Mouse (Mus musculus) G1E-ER4 (cell line): ENCODE measurements around the gene Olfr885. TPM values are rescaled to one million over a fixed set of nuclear protein-coding genes. Genes with fewer than 3 reads are reported as not detected.

ENCODE experiments used
- GATA1 ChIP-seq: IDR thresholded peaks from one replicate; pipeline ENCODE4 v1.8.0; 2012; ENCODE audit warnings: low read length, inconsistent platforms
- polyA plus RNA-seq: library from polyadenylated mRNA; stranded (reverse); fragments of >175 nt; gene quantifications from 2 replicates; pipeline ENCODE4 v1.2.3, GENCODE M21; 2012

Olfr885 gene
- polyA plus RNA-seq, result not detected in 2 replicates

DNA sequence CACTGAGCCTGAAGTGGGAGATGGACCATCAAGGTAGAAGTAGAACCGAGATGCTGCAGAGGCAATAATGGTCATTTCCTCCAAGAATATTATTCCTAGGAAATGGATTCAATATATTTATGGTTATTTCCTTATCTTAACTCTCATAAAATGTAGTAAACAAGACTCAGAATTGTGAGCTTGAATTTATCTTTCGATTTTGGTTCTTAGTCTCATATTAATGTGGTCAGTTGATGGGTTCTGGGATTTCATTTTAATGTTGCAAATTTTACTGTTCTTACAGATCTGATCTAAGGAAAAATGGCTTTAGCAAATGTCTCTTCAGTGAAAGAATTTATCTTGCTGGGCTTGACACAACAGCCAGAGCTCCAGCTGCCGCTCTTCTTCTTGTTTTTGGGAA, at the start of gene Olfr885:
Gene Olfr885 (plus strand): TSS at position 301 of the 400 bp plus-strand sequence.
- no peak for TF ChIP-seq GATA1

DNA sequence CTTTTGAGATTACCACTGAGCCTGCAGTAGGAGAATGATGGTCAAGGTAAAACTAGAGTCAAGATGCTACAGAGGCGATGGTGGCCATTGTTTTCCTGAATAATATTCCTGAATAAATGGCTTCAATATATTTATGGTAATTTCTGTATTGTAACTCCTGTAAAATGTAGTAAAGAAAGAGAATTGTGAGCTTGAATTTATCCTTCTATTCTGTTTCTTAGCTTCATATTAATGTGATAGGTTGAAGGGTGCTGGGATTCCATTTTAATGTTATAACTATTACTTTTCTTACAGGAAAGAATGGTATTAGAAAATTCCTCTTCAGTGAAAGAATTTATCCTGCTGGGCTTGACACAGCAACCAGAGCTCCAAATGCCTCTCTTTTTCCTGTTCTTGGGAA, 35.6 kb upstream of the Olfr885 start, which contains the start of gene Olfr883:
Gene Olfr883 (plus strand): TSS at position 301 of the 400 bp plus-strand sequence.
- TF ChIP-seq GATA1, result no peak

DNA sequence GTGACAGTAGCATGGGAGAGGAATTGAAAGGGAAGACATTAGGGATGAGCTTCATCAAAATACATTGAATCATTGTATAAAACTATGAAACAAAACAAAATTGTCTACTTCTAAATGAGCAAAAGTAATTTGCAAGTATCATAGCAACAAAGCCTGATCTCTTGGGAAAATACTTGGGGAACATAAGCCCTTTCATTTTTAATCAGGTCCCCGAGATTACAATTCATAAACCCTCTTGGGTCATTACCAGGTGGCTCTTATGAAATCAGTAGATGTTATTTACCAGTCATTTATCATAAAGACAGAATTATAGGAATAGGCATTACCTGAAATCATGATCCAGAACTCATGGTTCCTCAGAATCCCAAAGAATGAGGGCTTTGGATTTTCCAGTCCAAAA, 14.9 kb upstream of the Olfr885 start, which contains the start of gene Olfr884:
Gene Olfr884 (plus strand): TSS at position 301 of the 400 bp plus-strand sequence.
- no peak for TF ChIP-seq GATA1

DNA sequence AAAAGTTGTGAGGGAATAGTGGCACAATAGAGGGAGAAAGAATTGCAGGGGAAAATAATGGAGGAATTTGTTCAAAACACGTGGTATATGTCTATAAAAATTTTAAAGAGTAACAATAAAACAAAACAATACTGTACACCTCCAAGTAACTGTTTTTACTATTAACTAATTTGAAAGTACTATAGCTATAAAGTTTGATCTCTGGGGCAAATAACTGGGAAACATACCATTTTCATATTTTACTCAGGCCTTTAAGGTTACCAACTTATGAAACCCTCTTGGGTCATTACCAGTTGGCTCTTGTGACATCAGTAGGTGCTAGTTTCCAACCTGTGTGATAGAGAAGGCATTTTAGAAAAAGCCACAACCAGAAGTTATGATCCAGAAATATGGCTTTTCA, 22.6 kb downstream of the Olfr885 start, which contains the start of gene Olfr887:
Gene Olfr887 (plus strand): TSS at position 301 of the 400 bp plus-strand sequence.
- no peak for TF ChIP-seq GATA1

DNA sequence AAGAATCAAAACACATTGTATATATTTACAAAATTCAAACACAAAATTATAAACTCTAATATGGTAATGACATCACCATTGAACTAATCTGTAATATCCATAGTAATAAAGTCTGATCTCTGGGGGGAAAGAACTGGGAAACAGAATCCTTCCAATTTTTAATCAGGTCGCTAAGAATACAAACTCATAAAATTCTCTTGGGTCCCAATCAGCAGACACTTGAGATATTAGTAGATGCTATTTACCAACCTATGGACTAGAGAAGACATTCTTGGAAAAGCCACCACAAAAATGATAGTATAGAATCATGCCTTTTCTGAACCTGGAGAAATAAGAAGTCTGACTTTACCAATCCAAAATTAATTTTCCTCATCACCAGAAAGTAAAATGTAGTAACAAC, 46.7 kb downstream of the Olfr885 start, which contains the start of gene Olfr888:
Gene Olfr888 (plus strand): TSS at position 301 of the 400 bp plus-strand sequence.
- no peak for TF ChIP-seq GATA1

Other genes starting within 250 kb of the Olfr885 start
- not detected in 2 replicates for gene Olfr877, start 207.1 kb upstream of the Olfr885 start, polyA plus RNA-seq
- not detected in 2 replicates for gene Olfr145, start 164.6 kb upstream of the Olfr885 start, polyA plus RNA-seq
- not detected in 2 replicates for gene Olfr878, start 143.5 kb upstream of the Olfr885 start, polyA plus RNA-seq
- gene Olfr881, start 69.5 kb upstream of the Olfr885 start, polyA plus RNA-seq, result not detected in 2 replicates
- gene Olfr883, start 35.5 kb upstream of the Olfr885 start, polyA plus RNA-seq, result not detected in 2 replicates
- gene Olfr884, start 14.8 kb upstream of the Olfr885 start, polyA plus RNA-seq, result not detected in 2 replicates
- gene Olfr887, start 22.8 kb downstream of the Olfr885 start, polyA plus RNA-seq, result not detected in 2 replicates
- gene Olfr888, start 46.8 kb downstream of the Olfr885 start, polyA plus RNA-seq, result not detected in 2 replicates
- not detected in 2 replicates for gene Olfr889, start 53.9 kb downstream of the Olfr885 start, polyA plus RNA-seq
- gene Olfr890, start 81.2 kb downstream of the Olfr885 start, polyA plus RNA-seq, result not detected in 2 replicates
- not detected in 2 replicates for gene Olfr891, start 119.5 kb downstream of the Olfr885 start, polyA plus RNA-seq
- not detected in 2 replicates for gene Olfr893, start 147.0 kb downstream of the Olfr885 start, polyA plus RNA-seq
- not detected in 2 replicates for gene Olfr894, start 156.7 kb downstream of the Olfr885 start, polyA plus RNA-seq
- not detected in 2 replicates for gene Olfr143, start 191.5 kb downstream of the Olfr885 start, polyA plus RNA-seq
- not detected in 2 replicates for gene Olfr895, start 206.5 kb downstream of the Olfr885 start, polyA plus RNA-seq
- not detected in 2 replicates for gene Olfr896-ps1, start 229.8 kb downstream of the Olfr885 start, polyA plus RNA-seq